Mouse (Mus musculus) left cerebral cortex, postnatal 4 days (tissue): ENCODE data around the gene Actr1a. TPM values are rescaled to one million over a fixed set of nuclear protein-coding genes. Genes with fewer than 3 reads are reported as not detected.
A peak's percentile ranks its signal among the peaks of the same experiment; 100 is the strongest.

Source experiments
- DNase-seq: peaks from one replicate; pipeline ENCODE4 v3.0.0-alpha.2; 2022
- intact Hi-C: fragments of 180-260 bp; cut with DNase I; formaldehyde crosslinking; loops from one replicate; pipeline ENCODE4 v1.15.1; 2025
- microRNA-seq: library from miRNA; unstranded; fragments of <30 nt; microRNA quantifications from one replicate; pipeline ENCODE4 v1.2.0, GENCODE M21; 2022
- total RNA-seq, 2 experiments: library from RNA; stranded (reverse); gene quantifications; 2 replicates each; pipeline ENCODE4 v1.2.3; 2021

The Actr1a gene
- total RNA-seq, 2 experiments from 2014 or later: 304 to 313 TPM

DNA sequence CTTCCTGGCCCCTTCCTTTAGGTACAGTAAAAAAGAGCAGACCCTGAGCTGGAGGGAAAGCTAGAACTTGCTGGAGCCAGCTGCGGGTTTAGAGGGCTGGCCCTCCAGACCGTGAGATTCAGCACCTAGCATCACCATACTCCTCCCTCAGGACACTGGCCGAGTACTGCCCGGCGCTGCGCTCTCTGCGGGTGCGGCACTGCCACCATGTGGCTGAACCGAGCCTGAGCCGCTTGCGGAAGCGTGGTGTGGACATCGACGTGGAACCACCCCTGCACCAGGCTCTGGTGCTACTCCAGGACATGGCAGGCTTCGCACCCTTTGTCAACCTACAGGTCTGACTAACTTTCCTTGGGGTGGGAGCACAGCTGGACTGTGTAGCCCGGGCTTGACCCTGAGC, 65.6 kb downstream of the Actr1a start:
- intact Hi-C loops: no loop called here
- peak; percentile 78 for DNase-seq

DNA sequence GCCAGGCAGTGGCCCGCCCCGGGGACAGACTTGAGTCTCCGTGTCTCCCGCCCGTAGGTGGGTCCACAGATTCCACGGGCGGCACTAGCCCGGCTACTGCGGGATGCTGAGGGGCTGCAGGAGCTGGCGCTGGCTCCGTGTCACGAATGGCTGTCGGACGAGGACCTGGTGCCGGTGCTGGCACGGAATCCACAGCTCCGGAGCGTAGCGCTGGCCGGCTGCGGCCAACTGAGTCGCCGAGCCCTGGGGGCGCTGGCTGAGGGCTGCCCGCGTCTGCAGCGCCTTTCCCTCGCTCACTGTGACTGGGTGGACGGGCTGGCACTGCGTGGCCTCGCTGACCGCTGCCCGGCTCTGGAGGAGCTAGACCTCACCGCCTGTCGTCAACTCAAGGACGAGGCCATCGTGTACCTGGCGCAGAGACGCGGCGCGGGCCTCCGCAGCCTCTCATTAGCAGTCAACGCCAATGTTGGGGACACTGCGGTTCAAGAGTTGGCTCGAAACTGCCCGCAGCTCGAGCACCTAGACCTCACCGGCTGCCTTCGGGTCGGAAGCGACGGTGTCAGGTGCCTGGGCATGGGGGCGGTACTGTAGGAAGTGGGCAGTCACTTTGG, 66.4 kb downstream of the Actr1a start:
- intact Hi-C loops: no loop called here
- DNase-seq: peak; percentile 53

DNA sequence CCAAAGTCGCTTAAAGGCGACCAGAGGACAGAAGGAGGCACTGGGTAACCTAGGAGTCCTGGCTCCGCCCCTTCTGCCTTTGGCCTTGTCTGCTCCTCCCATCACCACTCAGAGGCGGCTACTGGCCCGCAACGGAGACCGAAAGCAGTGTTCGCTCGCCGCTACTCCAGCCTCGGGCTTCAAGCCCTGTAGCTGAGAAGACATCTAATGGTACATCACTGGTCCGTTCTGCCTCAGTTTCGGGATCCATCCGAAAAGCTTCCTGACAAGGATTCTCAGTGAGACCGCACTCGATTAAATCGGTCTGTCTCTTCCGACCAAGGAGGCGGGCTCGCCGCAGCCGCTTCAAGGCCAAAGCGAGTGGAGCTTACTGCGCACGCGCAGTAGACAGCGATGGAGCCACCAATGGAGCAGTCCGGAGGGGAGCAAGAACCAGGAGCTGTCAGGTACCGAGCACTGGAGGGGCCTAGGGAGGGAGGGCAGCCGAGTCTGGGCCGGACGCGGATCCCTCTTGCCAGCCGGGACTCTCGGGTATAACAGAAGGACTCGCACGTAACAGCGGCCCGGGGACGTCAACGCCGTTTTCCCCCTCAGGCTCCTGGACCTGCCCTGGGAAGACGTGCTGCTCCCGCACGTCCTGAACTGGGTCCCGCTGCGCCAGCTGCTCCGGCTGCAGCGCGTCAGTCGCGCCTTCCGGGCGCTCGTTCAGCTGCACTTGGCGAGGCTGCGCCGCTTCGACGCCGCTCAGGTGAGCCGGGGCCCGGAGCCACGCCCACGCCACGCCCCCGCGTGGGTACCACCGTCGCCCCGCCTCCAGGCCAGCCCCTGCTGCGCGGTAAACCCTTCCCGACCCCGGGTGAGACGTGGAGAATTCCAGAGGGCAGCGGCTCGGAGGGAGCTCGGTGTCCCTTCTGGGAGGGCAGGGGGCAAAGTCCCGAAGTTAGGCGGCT, 67.2 kb downstream of the Actr1a start, which contains the start of gene Fbxl15:
Fbxl15 (plus strand) TSS at position 104 of the 950 bp plus-strand sequence.
- intact Hi-C loops: no loop called here
- peak; percentile 96 for DNase-seq

DNA sequence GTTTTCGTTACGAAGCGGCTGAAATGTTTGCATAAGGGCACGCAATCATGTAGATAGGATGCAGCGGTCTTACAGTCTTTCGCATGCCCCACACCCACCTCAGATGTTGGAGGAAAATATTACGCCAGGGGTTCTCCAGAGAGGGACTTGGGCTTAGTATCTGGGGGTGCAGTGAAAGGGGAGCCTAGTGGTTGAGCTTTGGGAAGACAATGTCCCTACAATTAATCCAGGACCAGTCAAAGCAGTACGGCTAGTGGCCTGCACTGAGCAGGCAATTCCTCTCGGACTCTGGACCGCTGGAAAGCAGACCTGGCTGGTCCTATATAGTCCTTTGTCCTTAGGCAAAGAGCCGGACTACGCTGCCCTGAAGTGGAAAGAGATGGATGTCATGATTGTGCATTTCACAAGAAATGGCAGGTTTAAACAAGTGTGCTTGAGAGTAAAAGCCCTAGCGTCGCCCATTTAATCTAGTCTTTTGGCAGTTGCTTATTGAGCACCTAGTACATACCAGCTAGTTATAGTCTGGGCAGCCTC, 68.0 kb downstream of the Actr1a start:
- no peak for DNase-seq
- intact Hi-C loops: no loop called here

Small RNA genes within 50 kb of the gene (microRNA-seq; reads per million reads assigned to microRNA genes)
- 3.9 reads per million, percentile 8 among the genes with 10 or more reads in this experiment for gene Mir146b

Other genes with a start within 250 kb of the Actr1a start
- gene Pitx3, start 247.4 kb downstream of the Actr1a start, total RNA-seq: not detected
- 100 to 1,000 TPM; 101 to 106 TPM for gene Gbf1, start 243.2 kb downstream of the Actr1a start, total RNA-seq
- 1 to 10 TPM; 2.5 to 2.8 TPM for gene Nfkb2, start 91.4 kb downstream of the Actr1a start, total RNA-seq
- gene Psd, start 68.6 kb downstream of the Actr1a start, total RNA-seq: 100 to 1,000 TPM; 670 to 671 TPM
- 10 to 100 TPM; 22.3 to 23.4 TPM for gene Fbxl15, start 67.6 kb downstream of the Actr1a start, total RNA-seq
- gene Cuedc2, start 57.0 kb downstream of the Actr1a start, total RNA-seq: 100 to 1,000 TPM; 221 to 222 TPM
- gene Mfsd13a, start 54.6 kb downstream of the Actr1a start, total RNA-seq: 10 to 100 TPM; 16.8 to 18.3 TPM
- gene 2310034G01Rik, start 45.4 kb downstream of the Actr1a start, total RNA-seq: under 1 TPM; 0.42 to 0.82 TPM
- gene Sufu, start 1.1 kb upstream of the Actr1a start, total RNA-seq: 10 to 100 TPM; 22.2 to 23.9 TPM
- 100 to 1,000 TPM; 113 to 119 TPM for gene Trim8, start 106.0 kb upstream of the Actr1a start, total RNA-seq
- gene Arl3, start 177.4 kb upstream of the Actr1a start, total RNA-seq: 100 to 1,000 TPM; 102 to 107 TPM
- 10 to 100 TPM; 12.6 to 13.7 TPM for gene Sfxn2, start 177.6 kb upstream of the Actr1a start, total RNA-seq
- gene Wbp1l, start 203.3 kb upstream of the Actr1a start, total RNA-seq: 10 to 100 TPM; 43.1 to 45.3 TPM